Mouse (Mus musculus): ENCODE measurements around the gene 2310034G01Rik. TPM values are rescaled to one million over a fixed set of nuclear protein-coding genes. Genes with fewer than 3 reads are reported as not detected.
A peak's percentile ranks its signal among the peaks of the same experiment; 100 is the strongest.

Gene 2310034G01Rik
- total and polyA plus RNA-seq, 3 experiments: 0.50 to 0.95 TPM; not detected in 1

DNA sequence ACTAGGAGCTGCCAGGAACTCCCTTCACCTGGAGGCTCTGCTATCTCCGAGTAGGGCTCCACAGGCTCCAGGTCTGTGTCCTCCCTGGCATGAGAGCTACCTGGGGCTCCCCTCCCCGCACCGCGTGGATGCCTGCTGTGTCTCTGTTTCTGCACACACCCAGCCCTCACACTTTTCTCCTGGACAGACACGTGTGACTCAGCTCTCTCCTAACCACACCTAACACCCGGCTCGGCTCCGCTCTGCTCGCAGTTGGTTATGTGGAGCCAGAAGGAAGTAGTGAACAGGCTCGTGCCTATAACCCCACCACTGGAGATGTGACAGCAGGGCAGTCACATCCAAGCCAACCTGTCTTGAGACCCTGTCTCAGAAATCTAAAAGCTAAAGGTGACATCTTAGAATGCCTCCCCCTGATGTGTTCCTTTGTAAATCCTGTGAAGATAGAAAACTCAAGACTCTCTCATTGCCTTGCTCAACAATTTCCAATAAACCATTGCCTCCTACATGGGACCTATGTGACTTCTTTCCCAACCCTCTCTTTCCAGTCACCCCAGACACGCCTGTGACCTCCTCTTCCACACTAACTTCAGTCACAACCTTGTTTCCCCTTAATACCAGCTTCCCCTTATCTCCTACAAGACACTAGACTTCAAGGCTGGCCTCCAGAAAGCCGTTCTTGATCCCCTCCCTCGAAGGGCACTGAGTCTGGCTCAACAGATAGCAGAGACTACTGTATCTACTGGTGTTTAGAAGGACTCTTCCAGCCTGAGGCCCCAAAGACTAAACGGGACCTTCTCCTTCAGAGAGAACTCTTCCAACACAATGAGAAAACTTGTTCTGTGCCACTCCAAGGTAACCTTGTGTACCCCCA is 35.0 kb downstream of the 2310034G01Rik start (continued):
- TF ChIP-seq CHD1 (IDR thresholded peaks at IDR 0.05; ENCODE audit: low read depth, low read length) (no peak), MYC (IDR thresholded peaks at IDR 0.05; ENCODE audit: low read depth, low read length) (peak; percentile 86), MAFK (IDR thresholded peaks at IDR 0.05; ENCODE audit: borderline replicate concordance, low read depth, low read length) (no peak), ZNF384 (IDR thresholded peaks at IDR 0.05; ENCODE audit: low read depth, low read length) (no peak), TAL1 (IDR thresholded peaks at IDR 0.05; ENCODE audit: low read length) (peak; percentile 94)

DNA sequence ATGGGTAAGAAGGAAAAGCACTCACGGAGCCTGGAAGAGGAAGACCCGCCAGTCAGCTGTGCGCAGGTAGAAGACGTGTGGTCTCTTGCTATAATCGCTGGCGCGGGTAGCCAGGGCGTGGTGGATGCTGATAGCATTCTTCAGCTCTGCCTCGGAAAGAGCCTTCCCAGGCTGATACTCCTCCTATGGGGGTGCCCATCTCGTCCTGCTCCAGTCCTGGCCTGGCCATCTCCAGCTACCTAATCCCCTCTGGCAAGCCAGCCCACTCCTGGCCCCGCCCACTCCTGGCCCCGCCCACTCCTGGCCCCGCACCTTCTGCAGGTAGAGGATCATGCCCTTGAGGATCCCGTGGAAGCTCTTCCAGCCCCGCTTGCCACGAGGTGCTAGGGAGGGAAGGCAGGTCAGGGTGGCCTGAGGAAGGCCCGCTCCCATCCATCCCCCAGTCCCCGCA is 35.9 kb downstream of the 2310034G01Rik start:
- no peaks in the 10 kb centered on the region for H3K9me3 ChIP-seq (replicated peaks; ENCODE audit: insufficient read depth, low read length)
- no peak for TF ChIP-seq MAX (IDR thresholded peaks at IDR 0.05; ENCODE audit: low read length)
- TF ChIP-seq TAL1 (IDR thresholded peaks at IDR 0.05; ENCODE audit: low read length): peak; percentile 70
- 0 out of 2 replicates have a peak, but pooled peaks have one; percentile 47 for TF ChIP-seq MXI1 (IDR thresholded peaks at IDR 0.05; ENCODE audit: low read depth, low read length)
- no peak for TF ChIP-seq HCFC1 (IDR thresholded peaks at IDR 0.05; ENCODE audit: low read depth, low read length)
- no peak for TF ChIP-seq USF1 (IDR thresholded peaks at IDR 0.05; ENCODE audit: low read depth, low read length)
- TF ChIP-seq USF2 (IDR thresholded peaks at IDR 0.05; ENCODE audit: borderline replicate concordance in 1 of 2, insufficient read depth in 1 of 2, low read depth in 1 of 2, low read length in 2 of 2): no peak
- peak; percentile 37; the same call in 1 of the 2 replicates for TF ChIP-seq GATA1 (IDR thresholded peaks at IDR 0.05; ENCODE audit: low read depth, low read length)
- peak; percentile 54; the same call in 1 of the 2 replicates for TF ChIP-seq SIN3A (IDR thresholded peaks at IDR 0.05; ENCODE audit: low read length)
- 0 out of 2 replicates have a peak, but pooled peaks have one; percentile 24 for TF ChIP-seq NRF1 (IDR thresholded peaks at IDR 0.05; ENCODE audit: insufficient read depth, low read depth, low read length, poor library complexity, severe bottlenecking)
- peak; percentile 67 for TF ChIP-seq ETS1 (IDR thresholded peaks at IDR 0.05; ENCODE audit: low read depth, low read length)
- TF ChIP-seq EP300 (IDR thresholded peaks at IDR 0.05; ENCODE audit: low read depth in 1 of 2, low read length in 2 of 2): peak; percentile 63 to 67
- TF ChIP-seq TCF12 (IDR thresholded peaks at IDR 0.05; ENCODE audit: low read depth, low read length): peak; percentile 66
- TF ChIP-seq POLR2A (IDR thresholded peaks at IDR 0.05; ENCODE audit: control insufficient read depth in 1 of 2, insufficient read depth in 1 of 2, low read depth in 1 of 2, low read length in 2 of 2, poor library complexity in 1 of 2): peak in 1 of 2 experiments; percentile 20; a peak in 1 of 4 replicates
- 0 out of 2 replicates have a peak, but pooled peaks have one; percentile 7 for TF ChIP-seq MAZ (IDR thresholded peaks at IDR 0.05; ENCODE audit: low read depth, low read length)
- no peak for TF ChIP-seq CHD1 (IDR thresholded peaks at IDR 0.05; ENCODE audit: low read depth, low read length)
- no peak for TF ChIP-seq UBTF (IDR thresholded peaks at IDR 0.05; ENCODE audit: borderline replicate concordance, insufficient read depth, low read depth, low read length)
- peak overlapping the region; percentile 40 for H3K9ac ChIP-seq (ENCODE audit: control insufficient read depth, low read depth, low read length, poor library complexity, severe bottlenecking)
- no peaks in the 10 kb centered on the region for H3K79me2 ChIP-seq (ENCODE audit: control insufficient read depth, insufficient read depth, low read length, poor library complexity)
- peak; percentile 64 for DNase-seq (ENCODE audit: low read depth, low spot score)
- H3K4me3 ChIP-seq (ENCODE audit: control insufficient read depth in 1 of 2, insufficient read depth in 1 of 2, low read depth in 2 of 2, low read length in 2 of 2): peak overlapping the region; percentile 7 to 27; a peak in 3 of 4 replicates
- peaks cover 0 to 16% of the 10 kb centered on the region in 2 experiments; a peak in 2 of 4 replicates for H3K36me3 ChIP-seq (ENCODE audit: control insufficient read depth in 1 of 2, insufficient read depth in 2 of 2, low read length in 2 of 2)
- peaks cover 14 to 30% of the 10 kb centered on the region in 2 experiments for H3K4me1 ChIP-seq (ENCODE audit: control insufficient read depth in 1 of 2, insufficient read depth in 2 of 2, low read length in 2 of 2)
- H3K27ac ChIP-seq (ENCODE audit: control insufficient read depth, low read depth, low read length): no peak overlapping the region; the same call in 1 of the 2 replicates
- H3K27me3 ChIP-seq (ENCODE audit: control insufficient read depth in 1 of 2, insufficient read depth in 2 of 2, low read length in 2 of 2): no peaks in the 10 kb centered on the region

Data from MEL (cell line).